Mouse (Mus musculus): ENCODE measurements at regions not wholly inside any gene's neighbourhood (a gene's known extent, or its start where the extent isn't known, plus 50 kb on each side); places are given as distances from the start of the nearest gene placed in this dataset.

DNA sequence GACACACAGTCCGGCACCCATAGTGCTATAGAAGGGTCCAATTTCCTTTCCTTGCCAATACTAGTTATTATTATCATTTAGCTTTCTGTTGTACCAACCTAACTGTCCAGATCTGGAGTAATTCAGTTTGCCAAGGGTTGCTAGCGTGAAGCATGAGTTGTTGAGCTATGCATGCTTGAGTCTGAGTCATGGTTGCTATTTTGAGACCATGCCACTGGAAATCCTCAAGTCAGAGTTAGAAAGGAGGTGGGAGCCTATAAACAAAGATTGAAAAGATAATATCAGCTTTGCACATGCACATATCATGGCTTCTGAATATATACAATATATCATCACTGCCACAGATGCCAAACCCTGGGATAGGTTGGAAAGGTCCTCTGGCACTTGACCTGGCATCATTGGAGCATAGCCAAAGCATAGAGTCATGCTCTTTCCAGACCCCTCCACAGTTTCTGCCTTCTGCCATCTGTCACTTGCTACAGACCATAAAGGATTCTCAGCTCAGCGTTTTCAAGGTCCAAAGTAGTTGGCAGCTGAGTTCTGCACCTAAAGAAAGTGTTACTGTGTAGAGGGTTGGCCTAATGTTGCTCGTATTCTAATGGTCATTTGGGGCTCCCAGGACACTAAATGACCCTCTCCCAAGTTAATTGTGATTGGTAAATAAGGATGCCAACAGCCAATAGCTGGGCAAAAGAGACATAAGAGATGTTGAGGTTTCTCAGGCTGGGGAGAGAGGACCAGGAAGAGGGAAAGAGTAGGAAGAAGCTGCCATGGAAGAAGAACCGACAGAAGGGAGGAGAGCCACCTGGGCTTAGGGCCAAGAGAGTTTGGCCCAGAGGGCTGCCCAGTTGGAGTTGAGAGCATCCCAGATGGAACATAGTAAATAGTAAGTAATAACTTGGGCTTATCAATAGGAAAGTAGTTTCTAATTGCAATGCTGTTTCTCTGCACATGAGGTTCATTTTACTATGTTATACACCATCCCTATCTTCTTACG lies 586.9 kb downstream of the Ptprc start:
- Histone ChIP-seq H3K27ac (ENCODE audit: insufficient read depth, low read length) (no peak overlapping the region), H3K4me3 (ENCODE audit: extremely low read depth, insufficient read depth, insufficient read length) (no peak overlapping the region), H3K36me3 (ENCODE audit: control insufficient read depth, insufficient read depth, low read length) (no peaks in the 10 kb centered on the region), H3K27me3 (ENCODE audit: control insufficient read depth, insufficient read depth, low read length) (no peaks in the 10 kb centered on the region), H3K4me1 (ENCODE audit: control insufficient read depth, insufficient read depth, insufficient read length) (no peaks in the 10 kb centered on the region)
- WGBS, result 83% methylated on average over 6 of the region's 6 CpGs
- TF ChIP-seq CTCF (IDR thresholded peaks at IDR 0.05; ENCODE audit: extremely low read depth, insufficient read depth, insufficient read length, insufficient replicate concordance), result no peak
- no peak for TF ChIP-seq POLR2A (IDR thresholded peaks at IDR 0.05; ENCODE audit: low read depth, low read length)
- no peak for DNase-seq (ENCODE audit: low read depth in 1 of 2, low spot score in 2 of 2)

DNA sequence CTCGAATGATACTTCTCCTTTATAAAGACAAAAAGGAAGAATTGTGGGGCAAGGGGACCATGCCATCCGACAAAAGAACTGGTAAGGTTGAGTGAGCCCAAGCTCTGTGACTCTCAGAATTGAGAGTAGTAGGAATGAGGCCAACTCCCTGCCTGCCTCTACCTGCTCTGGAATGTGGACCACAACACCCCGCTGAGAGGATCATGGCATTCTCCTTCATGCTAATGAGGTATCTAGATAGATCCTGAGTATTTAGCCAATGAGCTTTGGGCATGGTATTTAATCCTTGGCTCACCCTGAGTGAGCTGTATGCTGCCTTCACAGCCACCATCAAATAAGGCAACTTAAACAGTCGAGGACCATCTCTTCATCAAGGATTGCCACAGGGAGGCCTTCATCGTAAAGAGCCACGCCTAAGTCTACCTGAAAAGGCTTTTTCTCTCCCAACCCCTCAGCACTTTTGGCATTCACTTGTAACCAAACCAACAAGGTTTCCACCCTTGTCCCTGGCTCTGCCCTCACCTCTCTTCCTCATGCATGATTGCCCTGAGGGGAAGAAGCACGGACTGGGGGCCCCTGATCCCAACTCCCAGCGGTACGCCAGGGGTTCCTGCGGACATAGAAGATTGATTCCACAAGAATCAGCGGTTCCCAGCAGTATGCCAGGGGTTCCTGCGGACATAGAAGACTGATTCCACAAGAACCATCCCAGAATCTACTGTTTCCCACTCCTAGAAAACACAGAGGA lies 587.9 kb downstream of the Ptprc start:
- no peak for DNase-seq (ENCODE audit: low read depth in 1 of 2, low spot score in 2 of 2)
- no peak overlapping the region for H3K4me3 ChIP-seq (ENCODE audit: extremely low read depth, insufficient read depth, insufficient read length)
- H3K36me3 ChIP-seq (ENCODE audit: control insufficient read depth, insufficient read depth, low read length), result no peaks in the 10 kb centered on the region

DNA sequence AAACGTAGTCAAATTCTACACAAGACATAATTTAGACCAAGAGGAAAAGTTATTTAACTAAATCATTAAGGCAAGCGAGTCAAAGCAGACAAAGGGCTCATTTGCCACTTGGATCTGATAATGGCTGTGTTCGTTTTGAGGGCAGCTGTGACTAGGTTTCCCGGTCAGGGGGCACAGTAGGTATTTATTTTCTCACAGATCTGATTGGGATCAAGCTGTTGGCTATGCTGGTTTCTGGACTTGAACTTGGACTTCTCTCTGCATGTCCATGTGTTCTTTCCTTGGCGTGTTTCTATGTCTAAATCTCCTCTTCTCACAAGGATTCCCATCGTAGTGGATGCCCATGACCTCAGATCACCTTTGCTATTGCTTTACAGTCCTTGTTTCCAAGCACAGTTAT lies 590.8 kb downstream of the Ptprc start:
- TF ChIP-seq CTCF (IDR thresholded peaks at IDR 0.05; ENCODE audit: extremely low read depth, insufficient read depth, insufficient read length, insufficient replicate concordance) (no peak), POLR2A (IDR thresholded peaks at IDR 0.05; ENCODE audit: low read depth, low read length) (no peak)
- Histone ChIP-seq H3K27me3 (ENCODE audit: control insufficient read depth, insufficient read depth, low read length) (no peaks in the 10 kb centered on the region), H3K36me3 (ENCODE audit: control insufficient read depth, insufficient read depth, low read length) (no peaks in the 10 kb centered on the region), H3K4me1 (ENCODE audit: control insufficient read depth, insufficient read depth, insufficient read length) (no peaks in the 10 kb centered on the region), H3K27ac (ENCODE audit: insufficient read depth, low read length) (no peak overlapping the region), H3K4me3 (ENCODE audit: extremely low read depth, insufficient read depth, insufficient read length) (no peak overlapping the region)
- DNase-seq (ENCODE audit: low read depth in 1 of 2, low spot score in 2 of 2), result no peak
- 94% methylated on average over 6 of the region's 6 CpGs for whole genome bisulfite sequencing

More for the DNA sequence above, 587.9 kb downstream of the Ptprc start:
- Histone ChIP-seq H3K4me1 (ENCODE audit: control insufficient read depth, insufficient read depth, insufficient read length) (no peaks in the 10 kb centered on the region), H3K27ac (ENCODE audit: insufficient read depth, low read length) (no peak overlapping the region), H3K27me3 (ENCODE audit: control insufficient read depth, insufficient read depth, low read length) (no peaks in the 10 kb centered on the region)
- WGBS, result 90% methylated on average over 12 of the region's 12 CpGs
- TF ChIP-seq POLR2A (IDR thresholded peaks at IDR 0.05; ENCODE audit: low read depth, low read length) (no peak), CTCF (IDR thresholded peaks at IDR 0.05; ENCODE audit: extremely low read depth, insufficient read depth, insufficient read length, insufficient replicate concordance) (no peak)

DNA sequence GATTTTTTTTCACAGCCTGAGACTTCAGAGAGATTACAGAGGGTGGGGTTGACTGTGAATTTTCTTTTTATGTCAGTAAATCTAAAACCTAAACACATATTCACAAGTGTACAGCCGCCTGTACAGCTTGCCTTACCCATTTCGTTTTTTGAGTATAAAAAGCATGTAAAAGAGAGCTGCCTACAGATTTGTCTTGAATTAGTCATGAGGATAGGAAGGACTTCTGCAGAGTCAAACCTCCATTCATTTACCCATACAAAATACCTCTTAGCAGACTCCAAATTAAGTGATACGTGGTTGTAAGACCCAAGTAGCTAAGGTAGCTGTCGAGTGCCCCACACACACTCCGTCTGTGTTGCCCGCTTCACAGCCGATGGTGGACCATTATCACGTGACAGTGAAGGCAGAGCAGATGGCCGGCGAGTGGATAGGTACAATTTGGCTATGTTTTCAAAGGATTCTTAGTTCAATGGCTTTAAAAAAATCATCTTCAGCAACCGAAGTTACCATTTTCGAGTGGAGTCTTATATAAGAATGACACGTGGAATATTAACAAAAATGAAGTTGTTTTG lies 591.3 kb downstream of the Ptprc start:
- TF ChIP-seq CTCF (IDR thresholded peaks at IDR 0.05; ENCODE audit: extremely low read depth, insufficient read depth, insufficient read length, insufficient replicate concordance), result no peak
- no peak for TF ChIP-seq POLR2A (IDR thresholded peaks at IDR 0.05; ENCODE audit: low read depth, low read length)
- H3K4me1 ChIP-seq (ENCODE audit: control insufficient read depth, insufficient read depth, insufficient read length), result no peaks in the 10 kb centered on the region
- H3K36me3 ChIP-seq (ENCODE audit: control insufficient read depth, insufficient read depth, low read length), result no peaks in the 10 kb centered on the region
- H3K4me3 ChIP-seq (ENCODE audit: extremely low read depth, insufficient read depth, insufficient read length), result no peak overlapping the region
- no peak overlapping the region for H3K27ac ChIP-seq (ENCODE audit: insufficient read depth, low read length)
- DNase-seq (ENCODE audit: low read depth in 1 of 2, low spot score in 2 of 2), result no peak
- no peaks in the 10 kb centered on the region for H3K27me3 ChIP-seq (ENCODE audit: control insufficient read depth, insufficient read depth, low read length)
- 92% methylated on average over 13 of the region's 13 CpGs for WGBS

DNA sequence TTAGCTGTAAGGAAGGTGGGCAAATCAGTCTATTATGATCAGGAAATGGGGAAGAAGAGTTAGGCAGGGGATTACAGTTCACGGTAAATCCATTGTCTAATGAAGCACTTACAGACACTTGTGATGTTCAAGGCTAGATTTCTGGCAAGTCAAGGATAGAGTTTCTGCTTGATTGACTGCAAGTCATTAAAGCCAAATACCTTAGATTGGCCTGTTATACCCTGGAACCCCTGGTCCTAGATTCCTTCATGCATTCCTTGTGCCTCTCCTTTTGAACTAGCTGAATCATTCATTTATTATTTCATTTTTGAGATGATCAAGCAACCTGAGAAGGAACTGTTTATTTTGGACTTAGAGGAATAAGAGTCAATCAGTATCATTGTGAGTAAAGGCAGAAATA lies 597.9 kb downstream of the Ptprc start:
- TF ChIP-seq POLR2A (IDR thresholded peaks at IDR 0.05; ENCODE audit: low read depth, low read length), result no peak
- TF ChIP-seq CTCF (IDR thresholded peaks at IDR 0.05; ENCODE audit: extremely low read depth, insufficient read depth, insufficient read length, insufficient replicate concordance), result no peak

DNA sequence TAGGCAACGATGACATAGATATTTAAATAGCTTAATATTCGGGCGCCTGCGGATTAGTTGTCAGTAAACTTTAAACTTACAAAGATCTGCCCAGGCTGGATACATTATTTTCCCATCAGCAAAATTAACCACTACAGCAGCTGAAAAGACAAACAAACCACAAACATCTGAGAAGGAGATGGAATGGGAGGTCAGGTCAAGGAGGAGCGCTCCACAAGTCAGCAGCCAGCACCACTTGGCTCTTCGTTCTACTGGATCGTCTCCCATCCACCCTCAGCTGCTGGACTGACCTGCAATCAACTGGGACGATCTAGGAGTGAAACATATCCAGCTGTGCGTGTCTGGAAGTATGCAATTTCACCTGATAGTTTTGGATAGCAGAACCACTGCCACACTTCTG lies 599.3 kb downstream of the Ptprc start:
- no peak for DNase-seq (ENCODE audit: low read depth in 1 of 2, low spot score in 2 of 2)
- Histone ChIP-seq H3K27me3 (ENCODE audit: control insufficient read depth, insufficient read depth, low read length) (no peaks in the 10 kb centered on the region), H3K4me1 (ENCODE audit: control insufficient read depth, insufficient read depth, insufficient read length) (no peaks in the 10 kb centered on the region), H3K4me3 (ENCODE audit: extremely low read depth, insufficient read depth, insufficient read length) (no peak overlapping the region), H3K36me3 (ENCODE audit: control insufficient read depth, insufficient read depth, low read length) (no peaks in the 10 kb centered on the region), H3K27ac (ENCODE audit: insufficient read depth, low read length) (no peak overlapping the region)
- WGBS, result 88% methylated on average over 9 of the region's 9 CpGs
- TF ChIP-seq POLR2A (IDR thresholded peaks at IDR 0.05; ENCODE audit: low read depth, low read length) (no peak), CTCF (IDR thresholded peaks at IDR 0.05; ENCODE audit: extremely low read depth, insufficient read depth, insufficient read length, insufficient replicate concordance) (no peak)

More for the DNA sequence above, 597.9 kb downstream of the Ptprc start:
- Histone ChIP-seq H3K27ac (ENCODE audit: insufficient read depth, low read length) (no peak overlapping the region), H3K27me3 (ENCODE audit: control insufficient read depth, insufficient read depth, low read length) (no peaks in the 10 kb centered on the region), H3K4me3 (ENCODE audit: extremely low read depth, insufficient read depth, insufficient read length) (no peak overlapping the region), H3K4me1 (ENCODE audit: control insufficient read depth, insufficient read depth, insufficient read length) (no peaks in the 10 kb centered on the region), H3K36me3 (ENCODE audit: control insufficient read depth, insufficient read depth, low read length) (no peaks in the 10 kb centered on the region)
- DNase-seq (ENCODE audit: low read depth in 1 of 2, low spot score in 2 of 2), result no peak
- 98% methylated on average over 1 of the region's 1 CpGs for WGBS

Measured in spleen, adult 2 months (tissue).